Mouse (Mus musculus) embryonic facial prominence, embryonic 11.5 days (tissue): ENCODE data around the gene Psmc3ip. TPM values are rescaled to one million over a fixed set of nuclear protein-coding genes. Genes with fewer than 3 reads are reported as not detected.

ENCODE experiments used
- ATAC-seq: fragments of 200-750 bp; cut with Nextera tagmentation; replicated peaks from 2 replicates; pipeline ENCODE4 v1.8.0; 2017; ENCODE audit warnings: low read depth; ENCODE audit not compliant: insufficient number of reproducible peaks, low FRiP score, low TSS enrichment
- DNase-seq: peaks from one replicate; pipeline ENCODE4 v3.0.0-alpha.2; 2015; ENCODE audit warnings: low spot score
- H3K27ac ChIP-seq: fragments of 300-500 bp; sonication (generic); replicated peaks from 2 replicates; pipeline ENCODE4 v1.5.1; 2014; ENCODE audit warnings: mild to moderate bottlenecking, low read depth, low read length, control low read depth
- H3K27me3 ChIP-seq: fragments of 300-500 bp; sonication (generic); 2 replicates; pipeline ENCODE4 v1.6.1; 2014; ENCODE audit warnings: mild to moderate bottlenecking, low read length, moderate library complexity, mixed read lengths; ENCODE audit not compliant: control insufficient read depth, insufficient read depth
- H3K36me3 ChIP-seq: fragments of 300-500 bp; sonication (generic); replicated peaks from 2 replicates; pipeline ENCODE4 v1.6.1; 2014; ENCODE audit warnings: low read depth, mild to moderate bottlenecking, low read length, moderate library complexity, mixed read lengths; ENCODE audit not compliant: control insufficient read depth, insufficient read depth
- H3K4me1 ChIP-seq: fragments of 300-500 bp; sonication (generic); 2 replicates; pipeline ENCODE4 v1.6.1; 2014; ENCODE audit warnings: low read length, mixed read lengths; ENCODE audit not compliant: control insufficient read depth, insufficient read depth
- H3K4me2 ChIP-seq: fragments of 300-500 bp; sonication (generic); 2 replicates; pipeline ENCODE4 v1.6.1; 2014; ENCODE audit warnings: low read depth, mild to moderate bottlenecking, control low read depth, low read length, moderate library complexity
- H3K4me3 ChIP-seq: fragments of 300-500 bp; sonication (generic); 2 replicates; pipeline ENCODE4 v1.5.1; 2014; ENCODE audit warnings: low read depth, low read length, control low read depth
- H3K9ac ChIP-seq: fragments of 300-500 bp; sonication (generic); replicated peaks from 2 replicates; pipeline ENCODE4 v1.6.1; 2014; ENCODE audit warnings: mild to moderate bottlenecking, control low read depth, low read length
- H3K9me3 ChIP-seq: fragments of 300-500 bp; sonication (generic); replicated peaks from 2 replicates; pipeline ENCODE4 v1.6.1; 2016; ENCODE audit warnings: mild to moderate bottlenecking, low read length, inconsistent platforms, mixed read lengths; ENCODE audit not compliant: control insufficient read depth
- WGBS: fragments of 180-500 bp; shearing (Covaris S2); extraction: QIAGEN DNeasy Blood & Tissue Kit; methylation state at CpG from one replicate; pipeline ENCODE4 v1.1.7; 2014; 5-methylcytosine and 5-hydroxymethylcytosine counted together
- polyA plus RNA-seq: library from polyadenylated mRNA; unstranded; fragments of >200 nt; fragmentation: Nextera tagmentation; extraction: Ambion mirVana; gene quantifications from 2 replicates; pipeline ENCODE4 v1.2.1, GENCODE M21; 2014

Gene Psmc3ip
- polyA plus RNA-seq, 1 experiment from 2014 or later, result 62.4 TPM

DNA sequence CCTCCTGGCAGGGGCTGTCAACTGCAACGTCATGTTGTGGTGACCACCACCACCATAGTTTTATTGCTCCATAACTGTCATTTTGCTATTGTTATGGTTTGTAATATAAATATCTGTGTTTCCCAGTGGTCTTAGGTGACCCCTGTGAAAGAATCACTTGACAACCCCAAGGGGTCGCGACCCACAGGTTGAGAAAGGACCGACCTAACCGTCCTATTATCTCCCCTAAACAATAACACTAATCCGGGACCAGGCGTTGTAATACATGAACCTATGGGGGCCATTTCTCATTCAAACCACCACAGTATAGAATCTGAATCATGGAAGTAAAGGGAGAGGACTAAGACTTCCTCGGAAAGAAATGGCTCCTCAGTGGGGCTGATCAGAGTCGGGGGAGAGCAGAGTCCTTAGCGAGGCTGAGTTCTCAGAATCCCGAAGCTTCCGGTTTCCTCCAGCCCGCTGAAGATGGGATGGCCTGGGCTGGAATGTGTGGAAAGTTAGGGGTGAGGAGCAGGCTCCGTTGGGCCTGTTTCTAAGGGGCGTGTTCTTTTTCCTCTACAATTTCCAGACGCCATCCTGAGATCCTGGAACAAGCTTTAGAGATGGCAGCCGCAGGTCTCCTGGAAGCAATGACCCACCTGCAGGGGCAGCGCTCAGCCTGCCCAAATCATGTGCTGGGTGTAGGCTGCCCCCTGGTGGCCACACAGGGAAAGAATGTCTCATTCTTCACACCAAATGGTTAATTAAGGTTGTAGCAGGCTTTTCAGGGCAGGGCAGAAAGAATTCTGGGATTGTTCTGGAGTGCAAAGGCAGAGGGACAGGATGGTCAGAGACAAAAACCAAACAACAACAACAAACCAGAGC is 28.5 kb downstream of the Psmc3ip start:
- peak; percentile 87 for DNase-seq
- whole genome bisulfite sequencing, result 24% methylated on average over 18 of the region's 18 CpGs
- peak overlapping the region; percentile 14 for H3K4me2 ChIP-seq
- peaks cover 5% of the 10 kb centered on the region for H3K4me1 ChIP-seq
- no peak for ATAC-seq
- H3K36me3 ChIP-seq, result no peaks in the 10 kb centered on the region
- H3K27ac ChIP-seq, result no peak overlapping the region
- no peaks in the 10 kb centered on the region for H3K9me3 ChIP-seq
- H3K27me3 ChIP-seq, result 0 out of 2 replicates have a peak, but pooled peaks cover 1% of the 10 kb centered on the region
- H3K9ac ChIP-seq, result no peak overlapping the region
- H3K4me3 ChIP-seq, result no peak overlapping the region

DNA sequence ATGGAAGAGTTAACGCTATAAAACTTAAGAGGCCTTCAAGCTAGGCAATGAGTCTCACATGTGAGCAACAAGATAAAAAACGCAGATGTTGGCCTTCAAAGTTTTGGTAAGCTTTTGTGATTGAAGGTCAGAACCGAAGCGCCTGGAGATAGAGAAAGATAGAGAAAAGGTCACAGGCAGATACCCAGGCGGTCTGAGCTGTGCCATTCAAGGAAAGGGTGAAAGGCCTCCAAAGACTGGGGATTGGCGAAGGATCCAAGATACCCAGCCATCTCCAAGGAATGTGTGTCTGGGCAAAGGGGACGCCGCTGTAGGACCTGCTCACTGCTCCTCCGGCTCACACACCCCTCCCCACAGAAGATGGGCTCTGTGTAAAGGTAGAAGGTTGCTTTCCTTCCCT is 30.2 kb downstream of the Psmc3ip start:
- H3K27me3 ChIP-seq, result no peaks in the 10 kb centered on the region
- H3K4me2 ChIP-seq, result no peak overlapping the region
- no peak overlapping the region for H3K9ac ChIP-seq
- H3K4me1 ChIP-seq, result peaks cover 5% of the 10 kb centered on the region
- no peak overlapping the region for H3K4me3 ChIP-seq
- no peak overlapping the region for H3K27ac ChIP-seq
- H3K9me3 ChIP-seq, result no peaks in the 10 kb centered on the region
- WGBS, result 93% methylated on average over 9 of the region's 9 CpGs
- ATAC-seq (no peak), DNase-seq (no peak)
- H3K36me3 ChIP-seq, result no peaks in the 10 kb centered on the region

- H3K9me3 ChIP-seq, result no peaks in the 10 kb centered on the region
- DNase-seq (no peak), ATAC-seq (no peak)
- no peak overlapping the region for H3K9ac ChIP-seq
- H3K4me3 ChIP-seq, result no peak overlapping the region
- H3K27me3 ChIP-seq, result no peaks in the 10 kb centered on the region
- peaks cover 5% of the 10 kb centered on the region for H3K4me1 ChIP-seq
- no peak overlapping the region for H3K4me2 ChIP-seq
- H3K36me3 ChIP-seq, result no peaks in the 10 kb centered on the region
- H3K27ac ChIP-seq, result no peak overlapping the region
- WGBS, result 80% methylated on average over 4 of the region's 4 CpGs
These were observed 30.8 kb downstream of the Psmc3ip start for GRCm38 (mm10) chr11:101064462-101064861.

- Histone ChIP-seq H3K9ac (peak overlapping the region; percentile 13; the same call in 1 of the 2 replicates), H3K27ac (peak overlapping the region; percentile 29), H3K27me3 (no peaks in the 10 kb centered on the region), H3K36me3 (no peaks in the 10 kb centered on the region), H3K9me3 (no peaks in the 10 kb centered on the region), H3K4me2 (no peak overlapping the region), H3K4me3 (no peak overlapping the region), H3K4me1 (peaks cover 5% of the 10 kb centered on the region)
- 44% methylated on average over 12 of the region's 12 CpGs for WGBS
- no peak for ATAC-seq
- DNase-seq, result no peak
These were observed 31.4 kb downstream of the Psmc3ip start for GRCm38 (mm10) chr11:101063676-101064327.

DNA sequence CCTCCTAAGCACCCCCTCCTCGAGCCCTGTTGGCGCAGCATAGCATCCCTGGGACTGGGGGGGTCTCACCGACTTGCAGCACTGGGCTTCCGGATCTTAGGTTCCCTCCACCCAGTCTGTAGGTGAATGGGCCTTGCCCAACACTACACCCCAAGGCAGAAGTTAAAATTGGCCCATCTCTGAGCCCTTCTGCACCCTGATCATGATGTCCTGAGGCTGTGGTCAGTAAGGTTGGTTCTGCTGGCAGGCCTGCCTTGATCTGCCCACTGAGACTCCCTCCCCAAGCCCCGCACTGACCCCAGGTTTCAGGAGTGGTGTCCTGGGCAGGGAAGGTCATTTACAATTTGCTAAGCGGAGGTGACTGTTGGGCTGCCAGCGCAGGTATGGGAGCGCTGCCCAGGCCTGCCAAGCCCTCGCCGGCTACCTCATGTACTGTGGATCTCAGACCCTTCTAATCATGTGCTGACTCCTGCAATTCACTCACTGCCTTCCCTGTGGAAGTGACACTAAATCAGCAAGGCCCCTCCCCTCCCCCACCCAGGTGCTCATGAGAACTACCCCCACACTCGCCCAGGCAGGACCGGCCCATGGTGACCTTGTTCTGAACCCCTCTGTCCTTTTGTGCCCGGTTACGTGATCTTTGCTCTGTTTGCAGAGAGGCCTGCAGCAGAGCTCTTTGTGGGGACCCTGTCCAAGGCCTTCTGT is 32.1 kb downstream of the Psmc3ip start:
- Histone ChIP-seq H3K9ac (0 out of 2 replicates have a peak overlapping the region, but pooled peaks have one; percentile 13), H3K36me3 (no peaks in the 10 kb centered on the region), H3K27me3 (no peaks in the 10 kb centered on the region), H3K4me3 (no peak overlapping the region), H3K4me1 (peaks cover 5% of the 10 kb centered on the region), H3K9me3 (no peaks in the 10 kb centered on the region), H3K27ac (peak overlapping the region; percentile 29), H3K4me2 (no peak overlapping the region)
- WGBS, result 72% methylated on average over 14 of the region's 14 CpGs
- ATAC-seq (no peak), DNase-seq (no peak)

GRCm38 (mm10) chr11:101062165-101062884 is 32.9 kb downstream of the Psmc3ip start:
- ATAC-seq (no peak), DNase-seq (no peak)
- Histone ChIP-seq H3K4me2 (no peak overlapping the region), H3K4me1 (peaks cover 5% of the 10 kb centered on the region), H3K27ac (no peak overlapping the region), H3K36me3 (no peaks in the 10 kb centered on the region), H3K9me3 (no peaks in the 10 kb centered on the region), H3K9ac (no peak overlapping the region), H3K27me3 (no peaks in the 10 kb centered on the region), H3K4me3 (no peak overlapping the region)
- 77% methylated on average over 12 of the region's 12 CpGs for WGBS

DNA sequence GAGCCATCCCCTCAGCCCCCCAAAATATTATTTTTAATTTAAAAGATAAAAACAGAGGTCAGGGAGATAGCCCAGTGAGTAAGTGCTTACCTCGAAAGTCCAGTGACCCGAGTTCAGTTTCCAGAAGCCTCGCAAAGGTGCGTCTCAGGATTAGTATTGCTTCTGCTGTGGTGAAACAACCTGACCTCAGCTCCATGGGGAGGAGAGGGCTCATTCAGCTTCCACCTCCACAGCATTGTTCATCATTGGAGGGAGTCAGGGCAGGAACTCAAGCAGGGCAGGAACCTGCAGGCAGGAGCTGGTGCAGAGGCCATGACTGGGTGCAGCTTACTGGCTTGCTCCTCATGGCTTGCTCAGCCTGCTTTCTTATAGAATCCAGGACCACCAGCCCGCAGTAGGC is 34.2 kb downstream of the Psmc3ip start:
- 85% methylated on average over 5 of the region's 5 CpGs for WGBS
- Histone ChIP-seq H3K27ac (no peak overlapping the region), H3K27me3 (no peaks in the 10 kb centered on the region), H3K4me2 (no peak overlapping the region), H3K9me3 (no peaks in the 10 kb centered on the region), H3K36me3 (no peaks in the 10 kb centered on the region), H3K4me1 (peaks cover 5% of the 10 kb centered on the region), H3K4me3 (no peak overlapping the region), H3K9ac (no peak overlapping the region)
- no peak for DNase-seq
- ATAC-seq, result no peak
